Mouse (Mus musculus) liver, embryonic 14.5 days (tissue): Measurements from ENCODE around the gene Mrps23. TPM values are rescaled to one million over a fixed set of nuclear protein-coding genes. Genes with fewer than 3 reads are reported as not detected.
"Not testable (repeated sequence)": the region's sequence is repeated elsewhere in the genome, so short reads cannot be mapped to it uniquely, and the experiment has no call there.

Source experiments
- ATAC-seq: fragments of 200-750 bp; cut with Nextera tagmentation; 2 replicates; pipeline ENCODE4 v1.8.0; 2017; ENCODE audit warnings: moderate number of reproducible peaks, mild to moderate bottlenecking, moderate library complexity; ENCODE audit not compliant: insufficient read depth
- DNase-seq, 3 experiments: peaks; one replicate each; pipeline ENCODE4 v3.0.0-alpha.2; 2012 to 2013; ENCODE audit warnings: low read depth in 3 of 3, low spot score in 3 of 3
- H3K27ac ChIP-seq: fragments of 300-500 bp; sonication (generic); 2 replicates; pipeline ENCODE4 v1.5.1; 2014; ENCODE audit warnings: moderate library complexity, mild to moderate bottlenecking, control low read depth, inconsistent platforms
- H3K27me3 ChIP-seq: fragments of 300-500 bp; sonication (generic); 2 replicates; pipeline ENCODE4 v1.6.1; 2014; ENCODE audit warnings: mild to moderate bottlenecking, low read length, moderate library complexity; ENCODE audit not compliant: control insufficient read depth, insufficient read depth
- H3K36me3 ChIP-seq: fragments of 300-500 bp; sonication (generic); replicated peaks from 2 replicates; pipeline ENCODE4 v1.6.1; 2014; ENCODE audit warnings: low read depth; ENCODE audit not compliant: control insufficient read depth, insufficient read depth
- H3K4me1 ChIP-seq, 2 experiments: fragments of 200-500 bp in 1 of 2; fragments of 300-500 bp in 1 of 2; sonication (generic) in 1 of 2; replicated peaks; 2 replicates each; pipeline ENCODE4 v1.6.1; 2012 to 2014; ENCODE audit warnings: antibody characterized with exemption in 1 of 2, inconsistent platforms in 1 of 2, low read length in 1 of 2; ENCODE audit not compliant: control insufficient read depth in 2 of 2, insufficient read depth in 2 of 2
- H3K4me2 ChIP-seq: fragments of 300-500 bp; sonication (generic); 2 replicates; pipeline ENCODE4 v1.6.1; 2014; ENCODE audit warnings: low read depth, mild to moderate bottlenecking, control low read depth, moderate library complexity
- H3K4me3 ChIP-seq, 2 experiments: fragments of 200-500 bp in 1 of 2; fragments of 300-500 bp in 1 of 2; sonication (generic) in 1 of 2; 2 replicates each; pipeline ENCODE4 v1.5.1; 2012 to 2014; ENCODE audit warnings: low read depth in 2 of 2, low read length in 2 of 2, mild to moderate bottlenecking in 2 of 2, control low read depth in 1 of 2, inconsistent platforms in 1 of 2, moderate library complexity in 1 of 2; ENCODE audit not compliant: insufficient read depth in 1 of 2
- H3K9ac ChIP-seq: fragments of 300-500 bp; sonication (generic); replicated peaks from 2 replicates; pipeline ENCODE4 v1.6.1; 2014; ENCODE audit warnings: mild to moderate bottlenecking, control low read depth, moderate library complexity
- H3K9me3 ChIP-seq: fragments of 300-500 bp; sonication (generic); 2 replicates; pipeline ENCODE4 v1.6.1; 2016; ENCODE audit warnings: low read length, mixed read lengths; ENCODE audit not compliant: control insufficient read depth
- CTCF ChIP-seq: IDR thresholded peaks from 2 replicates; pipeline ENCODE4 v1.5.1; 2016; ENCODE audit warnings: antibody characterized with exemption, low read depth, control low read depth
- EP300 ChIP-seq: IDR thresholded peaks from 2 replicates; pipeline ENCODE4 v1.6.1; 2016; ENCODE audit warnings: antibody characterized with exemption, low read depth
- WGBS: fragments of 180-500 bp; shearing (Covaris S2); extraction: QIAGEN DNeasy Blood & Tissue Kit; methylation state at CpG from one replicate; pipeline ENCODE4 v1.1.7; 2014; ENCODE audit not compliant: insufficient replicate concordance; 5-methylcytosine and 5-hydroxymethylcytosine counted together
- polyA plus RNA-seq, 2 experiments: library from polyadenylated mRNA; depleted of rRNA in 1 of 2; stranded (reverse) in 1 of 2; unstranded in 1 of 2; fragments of >200 nt; fragmentation: Nextera tagmentation in 1 of 2; extraction: Ambion mirVana in 1 of 2; gene quantifications; 2 replicates each; pipeline versions ENCODE4 v1.2.1 to v1.2.3; 2012 to 2014

The Mrps23 gene
- polyA plus RNA-seq, 2 experiments = 30.2 to 33.7 TPM

DNA sequence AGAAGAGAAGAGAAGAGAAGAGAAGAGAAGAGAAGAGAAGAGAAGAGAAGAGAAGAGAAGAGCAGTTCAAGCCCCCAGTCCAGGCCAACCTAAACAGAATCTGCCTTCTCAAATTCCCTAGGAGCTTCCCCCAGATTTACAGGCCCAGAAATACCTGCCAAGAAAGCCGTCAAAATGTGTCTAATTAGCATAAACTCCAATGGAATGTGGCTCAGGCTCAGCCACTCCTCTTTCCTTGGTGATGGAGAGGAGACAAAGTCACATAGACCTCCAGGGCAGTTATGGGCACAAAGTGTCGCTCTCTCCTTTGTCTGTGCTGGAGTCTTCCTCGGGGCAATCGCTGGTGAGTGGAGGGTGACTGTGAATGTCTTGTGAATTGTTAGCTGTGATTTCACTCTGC is 6.0 kb upstream of the Mrps23 start:
- no peak for DNase-seq
- H3K36me3 ChIP-seq = no peaks in the 10 kb centered on the region
- H3K4me3 ChIP-seq = no peak overlapping the region
- no peak overlapping the region for H3K4me2 ChIP-seq
- peaks cover 23% of the 10 kb centered on the region for H3K27me3 ChIP-seq
- TF ChIP-seq CTCF = no peak
- no peak for TF ChIP-seq EP300
- H3K9ac ChIP-seq = no peak overlapping the region
- ATAC-seq = no peak
- no peak overlapping the region for H3K27ac ChIP-seq
- WGBS = 50% methylated on average over 4 of the region's 4 CpGs
- no peaks in the 10 kb centered on the region for H3K9me3 ChIP-seq
- peaks cover 7 to 14% of the 10 kb centered on the region in 2 experiments for H3K4me1 ChIP-seq

DNA sequence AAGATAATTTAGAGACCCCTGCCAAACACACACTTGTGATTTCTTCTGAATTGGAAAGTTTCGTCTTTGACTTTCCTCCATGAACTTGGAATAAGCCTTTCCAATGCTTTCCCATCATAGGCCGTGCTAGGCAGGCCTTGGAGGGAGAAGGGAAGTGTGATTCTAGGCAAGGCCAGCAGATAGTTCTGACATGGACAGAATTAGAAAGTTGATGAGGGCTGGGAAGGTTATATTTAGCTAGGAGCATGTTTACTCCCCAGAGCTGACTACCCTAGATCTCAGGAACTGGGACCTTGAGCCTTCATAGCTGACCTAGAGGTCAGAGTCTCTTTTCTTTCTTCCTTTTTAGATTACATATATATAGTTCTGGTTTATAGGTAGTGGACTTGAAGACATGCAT is 3.0 kb upstream of the Mrps23 start:
- H3K4me1 ChIP-seq = peaks cover 15 to 22% of the 10 kb centered on the region in 2 experiments
- WGBS = 53% methylated on average over 2 of the region's 2 CpGs
- no peaks in the 10 kb centered on the region for H3K9me3 ChIP-seq

DNA sequence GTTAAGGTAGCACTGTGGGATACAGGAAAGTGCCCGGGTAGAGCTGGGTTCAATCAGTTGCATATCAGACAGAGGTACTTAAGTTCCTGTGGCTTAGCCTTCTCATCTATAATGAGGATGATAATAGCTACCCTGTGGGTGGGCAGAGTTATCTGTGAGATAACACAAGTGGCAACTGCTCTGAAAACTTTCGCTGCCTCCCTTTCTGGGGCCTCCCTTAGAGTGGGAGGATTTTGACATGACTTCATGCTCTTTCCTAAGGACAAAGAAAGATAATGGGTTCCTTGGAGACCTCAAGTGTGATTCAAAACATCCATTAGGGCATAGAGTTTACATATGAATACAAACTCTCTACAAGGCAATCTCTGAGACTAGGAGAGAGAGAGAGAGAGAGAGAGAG is 2.1 kb upstream of the Mrps23 start:
- DNase-seq (peak in 1 of 3 experiments; percentile 71), ATAC-seq (no peak)
- Histone ChIP-seq H3K27ac (no peak overlapping the region), H3K4me2 (no peak overlapping the region), H3K4me3 (no peak overlapping the region), H3K9ac (no peak overlapping the region), H3K9me3 (no peaks in the 10 kb centered on the region), H3K27me3 (no peaks in the 10 kb centered on the region), H3K4me1 (peaks cover 15 to 22% of the 10 kb centered on the region in 2 experiments), H3K36me3 (peaks cover 3% of the 10 kb centered on the region)
- 5% methylated on average over 2 of the region's 2 CpGs for WGBS
- no peak for TF ChIP-seq EP300
- TF ChIP-seq CTCF = no peak

More for the DNA sequence above, 3.0 kb upstream of the Mrps23 start:
- H3K27ac ChIP-seq = no peak overlapping the region
- DNase-seq (no peak), ATAC-seq (no peak)
- no peak overlapping the region for H3K9ac ChIP-seq
- no peak for TF ChIP-seq EP300
- no peak overlapping the region for H3K4me3 ChIP-seq
- no peak overlapping the region for H3K4me2 ChIP-seq
- H3K27me3 ChIP-seq = no peaks in the 10 kb centered on the region; the same call in 1 of the 2 replicates
- H3K36me3 ChIP-seq = peaks cover 3% of the 10 kb centered on the region

DNA sequence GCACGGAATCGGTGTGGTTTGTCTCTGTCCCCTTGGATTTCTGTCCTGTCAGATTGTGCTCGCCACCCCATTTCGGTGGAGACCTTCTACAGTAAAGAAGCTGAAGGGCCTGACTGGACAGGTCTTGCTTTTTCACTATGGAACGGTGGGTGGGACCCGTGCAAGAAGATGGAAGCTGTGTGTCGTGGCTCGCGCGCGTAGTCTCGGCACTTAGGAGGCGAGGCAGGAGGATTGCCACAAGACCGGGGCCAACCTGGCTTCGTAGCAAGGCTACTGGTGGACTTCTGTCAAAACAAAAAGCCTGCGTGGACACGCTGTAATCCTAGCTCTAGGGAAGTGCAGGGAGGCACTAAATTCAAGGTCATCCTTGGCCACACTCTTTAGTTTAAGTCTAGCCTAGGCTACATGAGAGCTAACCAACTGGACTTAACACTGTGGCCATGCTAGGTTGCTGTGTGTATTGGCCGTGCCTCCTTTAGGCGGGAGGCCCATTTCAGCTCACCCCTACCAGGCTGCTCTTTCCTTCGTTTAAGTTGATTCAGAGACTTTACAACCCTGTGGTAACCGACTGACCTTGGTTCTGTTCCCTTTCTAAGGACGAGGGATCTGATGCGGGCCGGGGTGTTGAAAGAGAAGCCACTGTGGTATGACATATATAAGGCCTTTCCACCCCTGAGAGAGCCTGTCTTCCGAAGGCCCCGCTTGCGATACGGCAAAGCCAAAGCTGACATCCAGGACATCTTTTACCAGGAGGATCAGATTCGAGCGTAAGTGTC is 593 bp downstream of the Mrps23 start:
- Histone ChIP-seq H3K36me3 (peaks cover 6% of the 10 kb centered on the region), H3K4me2 (peak overlapping the region; percentile 86), H3K4me1 (peaks cover 15 to 22% of the 10 kb centered on the region in 2 experiments), H3K27ac (no peak overlapping the region), H3K4me3 (peak overlapping the region; percentile 88 to 94), H3K27me3 (no peaks in the 10 kb centered on the region), H3K9me3 (no peaks in the 10 kb centered on the region), H3K9ac (peak overlapping the region; percentile 88)
- WGBS = 25% methylated on average over 30 of the region's 30 CpGs
- DNase-seq (no peak), ATAC-seq (peak; percentile 40)
- TF ChIP-seq CTCF = no peak; the same call in 1 of the 2 replicates
- TF ChIP-seq EP300 = no peak

DNA sequence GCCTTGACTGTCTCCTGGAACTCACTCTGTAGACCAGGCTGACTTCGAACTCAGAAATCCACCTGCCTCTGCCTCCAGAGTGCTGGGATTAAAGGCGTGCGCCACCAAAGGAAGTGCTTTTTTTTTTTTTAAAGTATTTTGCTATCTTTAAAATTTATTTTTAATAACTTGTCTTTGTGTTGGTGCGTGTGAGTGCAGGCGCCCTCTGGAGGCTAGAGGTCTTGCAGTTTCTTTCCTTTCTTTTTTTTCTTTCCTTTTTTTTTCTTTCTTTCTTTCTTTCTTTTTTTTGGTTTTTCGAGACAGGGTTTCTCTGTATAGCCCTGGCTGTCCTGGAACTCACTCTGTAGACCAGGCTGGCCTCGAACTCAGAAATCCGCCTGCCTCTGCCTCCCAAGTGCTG is 2.4 kb downstream of the Mrps23 start:
- H3K36me3 ChIP-seq = peaks cover 16% of the 10 kb centered on the region
- peaks cover 15 to 20% of the 10 kb centered on the region in 2 experiments for H3K4me1 ChIP-seq
- H3K27ac ChIP-seq, H3K4me2 ChIP-seq, H3K27me3 ChIP-seq, ATAC-seq, H3K9me3 ChIP-seq, DNase-seq, H3K9ac ChIP-seq, H3K4me3 ChIP-seq: not testable (repeated sequence)
- WGBS = 67% methylated on average over 8 of the region's 8 CpGs
- TF ChIP-seq CTCF = peak; percentile 34; the same call in 1 of the 2 replicates
